Mouse (Mus musculus) erythroblast, embryonic 14.5 days (primary cell): ENCODE results near the gene Cnih2.

Experiments
- GATA1 ChIP-seq: IDR thresholded peaks from 2 replicates; pipeline ENCODE4 v1.6.1; 2012; ENCODE audit warnings: low read length, inconsistent platforms, mixed read lengths
- TAL1 ChIP-seq: IDR thresholded peaks from 3 replicates; pipeline ENCODE4 v1.6.1; 2012; ENCODE audit warnings: low read length, inconsistent platforms, mixed read lengths

DNA sequence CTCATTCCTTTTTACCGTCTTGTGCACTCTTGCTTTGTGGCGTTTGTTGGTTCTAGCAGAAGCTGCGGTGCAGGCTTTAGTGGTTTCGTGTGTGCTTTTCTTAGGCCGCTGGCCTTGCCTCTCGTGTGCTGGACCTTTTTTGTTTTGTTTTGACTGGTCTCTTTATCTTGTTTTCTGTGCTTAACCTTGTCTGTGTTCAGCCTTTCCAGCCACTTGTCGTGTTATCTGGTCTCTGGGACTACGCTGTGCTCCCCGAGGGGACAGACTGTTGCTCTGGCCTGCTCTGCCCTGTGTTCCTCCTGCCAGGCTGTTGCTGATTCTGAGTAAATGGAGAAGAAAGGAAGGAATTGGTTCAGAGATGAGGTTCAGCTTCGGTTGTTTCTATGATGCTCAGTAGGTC is 24.2 kb upstream of the Cnih2 start:
- TF ChIP-seq GATA1: no peak
- no peak for TF ChIP-seq TAL1
